Mouse (Mus musculus): Measurements from ENCODE around the gene Cog1. TPM values are rescaled to one million over a fixed set of nuclear protein-coding genes. Genes with fewer than 3 reads are reported as not detected.

The Cog1 gene
- total and polyA plus RNA-seq, 3 experiments: 29.4 to 113 (median 37.4) TPM

DNA sequence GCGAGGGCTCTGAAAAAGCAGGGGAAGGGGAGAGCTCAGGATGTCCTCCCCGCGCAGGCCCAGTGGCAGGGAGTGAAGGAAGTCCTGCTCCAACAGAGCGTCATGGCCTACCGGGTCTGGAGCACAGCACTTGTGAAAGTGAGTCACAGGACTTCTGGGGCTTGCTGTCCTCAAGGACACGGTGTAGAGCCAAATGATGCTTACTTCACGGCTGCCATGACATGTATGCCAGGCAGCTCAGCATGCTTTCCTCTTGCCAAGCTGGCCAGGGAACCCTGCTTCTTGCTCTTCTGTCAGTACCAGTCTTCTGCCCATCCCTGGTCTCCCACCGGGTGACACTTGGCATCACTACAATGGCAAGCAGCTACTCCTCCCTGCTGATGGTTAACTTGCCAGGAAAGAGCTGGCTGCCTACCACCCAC, 7.6 kb downstream of the Cog1 start:
- Histone ChIP-seq H3K27ac (ENCODE audit: control insufficient read depth, low read depth, low read length) (no peak overlapping the region), H3K9me3 (replicated peaks; ENCODE audit: insufficient read depth, low read length) (no peaks in the 10 kb centered on the region), H3K9ac (ENCODE audit: control insufficient read depth, low read depth, low read length, poor library complexity, severe bottlenecking) (no peak overlapping the region), H3K36me3 (ENCODE audit: control insufficient read depth in 1 of 2, insufficient read depth in 2 of 2, low read length in 2 of 2) (peaks cover 8 to 21% of the 10 kb centered on the region in 2 experiments; a peak in 3 of 4 replicates), H3K27me3 (ENCODE audit: control insufficient read depth in 1 of 2, insufficient read depth in 2 of 2, low read length in 2 of 2) (no peaks in the 10 kb centered on the region), H3K4me1 (ENCODE audit: control insufficient read depth in 1 of 2, insufficient read depth in 2 of 2, low read length in 2 of 2) (peaks cover 0 to 3% of the 10 kb centered on the region in 2 experiments; a peak in 2 of 4 replicates), H3K79me2 (ENCODE audit: control insufficient read depth, insufficient read depth, low read length, poor library complexity) (no peaks in the 10 kb centered on the region), H3K4me3 (ENCODE audit: control insufficient read depth in 1 of 2, insufficient read depth in 1 of 2, low read depth in 2 of 2, low read length in 2 of 2) (no peak overlapping the region)
- TF ChIP-seq TAL1 (IDR thresholded peaks at IDR 0.05; ENCODE audit: low read length) (no peak), POLR2A (IDR thresholded peaks at IDR 0.05; ENCODE audit: control insufficient read depth in 1 of 2, insufficient read depth in 1 of 2, low read depth in 1 of 2, low read length in 2 of 2, poor library complexity in 1 of 2) (peak in 1 of 2 experiments; percentile 9; a peak in 1 of 4 replicates), POLR2AphosphoS5 (IDR thresholded peaks at IDR 0.05; ENCODE audit: borderline replicate concordance, low read depth, low read length) (peak; percentile 39; the same call in 1 of the 2 replicates)
- DNase-seq (ENCODE audit: low read depth, low spot score): no peak

DNA sequence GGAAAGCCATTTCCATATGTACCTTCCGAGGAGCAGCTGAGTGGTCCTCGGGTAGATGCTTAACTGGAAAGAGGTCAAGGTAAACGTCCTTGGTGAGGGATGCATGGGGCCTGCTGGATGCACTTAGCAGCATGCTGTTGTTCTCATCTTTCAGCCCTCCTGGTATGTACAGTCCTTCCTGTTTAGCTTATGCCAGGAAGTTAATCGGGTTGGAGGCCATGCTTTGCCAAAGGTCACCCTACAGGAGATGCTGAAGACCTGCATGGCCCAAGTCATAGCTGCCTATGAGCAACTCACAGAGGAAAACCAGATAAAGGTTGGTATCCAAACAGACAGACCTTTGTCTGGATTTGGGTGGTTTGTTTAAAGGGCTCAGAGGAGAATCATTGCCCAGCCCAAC, 8.3 kb downstream of the Cog1 start:
- Histone ChIP-seq H3K4me1 (ENCODE audit: control insufficient read depth in 1 of 2, insufficient read depth in 2 of 2, low read length in 2 of 2) (peaks cover 0 to 8% of the 10 kb centered on the region in 2 experiments; a peak in 2 of 4 replicates), H3K27me3 (ENCODE audit: control insufficient read depth in 1 of 2, insufficient read depth in 2 of 2, low read length in 2 of 2) (no peaks in the 10 kb centered on the region), H3K9me3 (replicated peaks; ENCODE audit: insufficient read depth, low read length) (no peaks in the 10 kb centered on the region), H3K79me2 (ENCODE audit: control insufficient read depth, insufficient read depth, low read length, poor library complexity) (no peaks in the 10 kb centered on the region), H3K36me3 (ENCODE audit: control insufficient read depth in 1 of 2, insufficient read depth in 2 of 2, low read length in 2 of 2) (peaks cover 11 to 21% of the 10 kb centered on the region in 2 experiments), H3K9ac (ENCODE audit: control insufficient read depth, low read depth, low read length, poor library complexity, severe bottlenecking) (no peak overlapping the region), H3K4me3 (ENCODE audit: control insufficient read depth in 1 of 2, insufficient read depth in 1 of 2, low read depth in 2 of 2, low read length in 2 of 2) (no peak overlapping the region), H3K27ac (ENCODE audit: control insufficient read depth, low read depth, low read length) (no peak overlapping the region)
- no peak for DNase-seq (ENCODE audit: low read depth, low spot score)
- TF ChIP-seq HCFC1 (IDR thresholded peaks at IDR 0.05; ENCODE audit: low read depth, low read length) (no peak), CHD2 (IDR thresholded peaks at IDR 0.05; ENCODE audit: low read length) (no peak), RAD21 (IDR thresholded peaks at IDR 0.05; ENCODE audit: low read depth, low read length) (no peak), ZKSCAN1 (IDR thresholded peaks at IDR 0.05; ENCODE audit: low read depth, low read length) (no peak), SIN3A (IDR thresholded peaks at IDR 0.05; ENCODE audit: low read length) (no peak), RCOR1 (IDR thresholded peaks at IDR 0.05; ENCODE audit: low read depth, low read length) (no peak), USF1 (IDR thresholded peaks at IDR 0.05; ENCODE audit: low read depth, low read length) (no peak), MXI1 (IDR thresholded peaks at IDR 0.05; ENCODE audit: low read depth, low read length) (no peak), MAFK (IDR thresholded peaks at IDR 0.05; ENCODE audit: borderline replicate concordance, low read depth, low read length) (no peak), POLR2A (IDR thresholded peaks at IDR 0.05; ENCODE audit: control insufficient read depth in 1 of 2, insufficient read depth in 1 of 2, low read depth in 1 of 2, low read length in 2 of 2, poor library complexity in 1 of 2) (no peak), UBTF (IDR thresholded peaks at IDR 0.05; ENCODE audit: borderline replicate concordance, insufficient read depth, low read depth, low read length) (no peak), MAZ (IDR thresholded peaks at IDR 0.05; ENCODE audit: low read depth, low read length) (no peak), GATA1 (IDR thresholded peaks at IDR 0.05; ENCODE audit: low read depth, low read length) (no peak), NRF1 (IDR thresholded peaks at IDR 0.05; ENCODE audit: insufficient read depth, low read depth, low read length, poor library complexity, severe bottlenecking) (no peak)

Data from MEL (cell line).